Mouse (Mus musculus): ENCODE data around the gene Sox9. TPM values are rescaled to one million over a fixed set of nuclear protein-coding genes. Genes with fewer than 3 reads are reported as not detected.

The Sox9 gene
- total and polyA plus RNA-seq, 3 experiments, result not detected

DNA sequence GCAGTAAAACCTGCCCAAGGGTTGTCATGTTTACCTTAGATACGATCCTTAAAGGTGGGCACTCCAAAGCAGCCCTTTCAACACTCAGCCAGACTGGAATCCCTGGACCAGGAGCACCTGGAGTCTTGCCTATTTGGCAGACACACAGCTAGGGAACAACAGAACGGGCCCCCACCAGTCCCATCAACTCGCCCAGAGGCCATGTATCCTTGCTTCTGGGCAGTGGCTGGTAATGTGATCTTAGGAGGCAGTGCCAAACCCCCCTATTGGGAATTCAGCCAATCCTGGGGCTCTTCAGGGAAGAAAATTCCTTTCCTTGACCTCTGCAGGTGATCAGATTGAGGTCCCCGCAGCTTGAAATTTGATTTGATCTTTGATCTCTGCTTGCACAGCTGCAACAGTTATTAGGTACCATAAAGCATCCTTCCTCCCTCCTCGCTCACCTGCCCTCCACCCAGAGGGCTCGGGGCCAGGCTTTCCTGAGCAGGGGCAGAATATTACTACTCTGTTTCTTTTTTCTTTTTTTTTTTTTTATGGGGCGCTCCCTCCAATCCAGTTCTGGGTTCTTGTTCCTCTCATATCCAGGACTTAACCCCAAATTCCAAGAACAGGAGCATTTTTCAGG is 53.6 kb downstream of the Sox9 start:
- Histone ChIP-seq H3K27me3 (ENCODE audit: control insufficient read depth in 1 of 2, insufficient read depth in 2 of 2, low read length in 2 of 2) (no peaks in the 10 kb centered on the region), H3K4me1 (ENCODE audit: control insufficient read depth in 1 of 2, insufficient read depth in 2 of 2, low read length in 2 of 2) (no peaks in the 10 kb centered on the region), H3K9me3 (replicated peaks; ENCODE audit: insufficient read depth, low read length) (no peaks in the 10 kb centered on the region), H3K36me3 (ENCODE audit: control insufficient read depth in 1 of 2, insufficient read depth in 2 of 2, low read length in 2 of 2) (no peaks in the 10 kb centered on the region), H3K79me2 (ENCODE audit: control insufficient read depth, insufficient read depth, low read length, poor library complexity) (no peaks in the 10 kb centered on the region), H3K4me3 (ENCODE audit: control insufficient read depth in 1 of 2, insufficient read depth in 1 of 2, low read depth in 2 of 2, low read length in 2 of 2) (no peak overlapping the region), H3K9ac (ENCODE audit: control insufficient read depth, low read depth, low read length, poor library complexity, severe bottlenecking) (no peak overlapping the region), H3K27ac (ENCODE audit: control insufficient read depth, low read depth, low read length) (no peak overlapping the region)
- DNase-seq (ENCODE audit: low read depth, low spot score), result no peak
- TF ChIP-seq ZMIZ1 (IDR thresholded peaks at IDR 0.05; ENCODE audit: low read depth, low read length) (no peak), E2F4 (IDR thresholded peaks at IDR 0.05; ENCODE audit: borderline replicate concordance, low read depth, low read length) (no peak), SIN3A (IDR thresholded peaks at IDR 0.05; ENCODE audit: low read length) (no peak), CTCF (IDR thresholded peaks at IDR 0.05 in 2 of 3, conservative IDR thresholded peaks at IDR 0.05 in 1 of 3; ENCODE audit: control insufficient read depth in 1 of 3, insufficient read depth in 1 of 3, low read depth in 2 of 3, low read length in 3 of 3, poor library complexity in 1 of 3, severe bottlenecking in 1 of 3) (no peak), POLR2A (IDR thresholded peaks at IDR 0.05; ENCODE audit: control insufficient read depth in 1 of 2, insufficient read depth in 1 of 2, low read depth in 1 of 2, low read length in 2 of 2, poor library complexity in 1 of 2) (no peak), USF2 (IDR thresholded peaks at IDR 0.05; ENCODE audit: borderline replicate concordance in 1 of 2, insufficient read depth in 1 of 2, low read depth in 1 of 2, low read length in 2 of 2) (no peak), CHD1 (IDR thresholded peaks at IDR 0.05; ENCODE audit: low read depth, low read length) (no peak), KAT2A (conservative IDR thresholded peaks at IDR 0.05; ENCODE audit: low read depth, low read length) (no peak), MYB (IDR thresholded peaks at IDR 0.05; ENCODE audit: low read depth, low read length) (no peak), ELF1 (IDR thresholded peaks at IDR 0.05; ENCODE audit: low read depth, low read length) (no peak), MEF2A (IDR thresholded peaks at IDR 0.05; ENCODE audit: extremely low read depth, insufficient replicate concordance, low read depth, low read length, poor library complexity, severe bottlenecking) (no peak), POLR2AphosphoS2 (IDR thresholded peaks at IDR 0.05; ENCODE audit: low read length) (no peak), RAD21 (IDR thresholded peaks at IDR 0.05; ENCODE audit: low read depth, low read length) (no peak), TAL1 (IDR thresholded peaks at IDR 0.05; ENCODE audit: low read length) (no peak), GATA1 (IDR thresholded peaks at IDR 0.05; ENCODE audit: low read depth, low read length) (no peak), TBP (IDR thresholded peaks at IDR 0.05; ENCODE audit: low read depth, low read length) (no peak), NRF1 (IDR thresholded peaks at IDR 0.05; ENCODE audit: insufficient read depth, low read depth, low read length, poor library complexity, severe bottlenecking) (no peak), POLR2AphosphoS5 (IDR thresholded peaks at IDR 0.05; ENCODE audit: borderline replicate concordance, low read depth, low read length) (no peak), HCFC1 (IDR thresholded peaks at IDR 0.05; ENCODE audit: low read depth, low read length) (no peak), USF1 (IDR thresholded peaks at IDR 0.05; ENCODE audit: low read depth, low read length) (no peak)
